16 mouse cellular contexts compared by ENCODE assay signal in the genomic region with DNA sequence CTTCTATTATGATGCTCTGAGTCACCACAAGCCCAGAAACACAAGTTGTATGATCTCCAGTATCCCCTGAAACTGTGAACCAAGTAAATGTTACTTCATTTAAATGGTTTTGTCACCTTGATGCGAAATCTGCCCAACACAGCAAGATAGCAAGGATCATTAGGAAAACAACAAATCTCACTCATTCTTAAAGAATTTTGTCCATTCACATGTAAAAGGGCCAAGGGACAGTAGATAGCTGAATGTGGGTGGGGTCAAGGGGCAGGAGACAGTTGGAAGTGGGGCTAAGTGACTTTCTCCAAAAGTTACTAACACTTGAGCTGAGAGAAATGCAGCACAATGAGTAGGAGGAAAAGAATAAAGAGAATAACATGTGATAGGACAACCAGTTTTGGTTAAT.
"Had no signal": no experiment of that assay in that cellular context is flagged by ENCODE, and none has a peak within 500 bp of the region (broad histone marks: within the 10 kb centered on the region; RNA-seq: fewer than 3 reads in every experiment).

No protein-coding gene starts in this region.

- DNase-seq: heart, postnatal 10 days; heart, postnatal 14 days; heart, postnatal 36 days; heart, postnatal 4 days; kidney, adult 11 months; kidney, adult 18-20 months; kidney, adult 2 months; kidney, adult 8-10 months; kidney, adult 9 months; kidney, postnatal 10 days; kidney, postnatal 14 days; kidney, postnatal 25 days; kidney, postnatal 36 days; kidney, postnatal 4 days; layer of hippocampus, adult 9-11 months; layer of hippocampus, postnatal 36 days had no signal
